Mouse (Mus musculus): ENCODE measurements at regions not wholly inside any gene's neighbourhood (a gene's known extent, or its start where the extent isn't known, plus 50 kb on each side); places are given as distances from the start of the nearest gene placed in this dataset.

DNA sequence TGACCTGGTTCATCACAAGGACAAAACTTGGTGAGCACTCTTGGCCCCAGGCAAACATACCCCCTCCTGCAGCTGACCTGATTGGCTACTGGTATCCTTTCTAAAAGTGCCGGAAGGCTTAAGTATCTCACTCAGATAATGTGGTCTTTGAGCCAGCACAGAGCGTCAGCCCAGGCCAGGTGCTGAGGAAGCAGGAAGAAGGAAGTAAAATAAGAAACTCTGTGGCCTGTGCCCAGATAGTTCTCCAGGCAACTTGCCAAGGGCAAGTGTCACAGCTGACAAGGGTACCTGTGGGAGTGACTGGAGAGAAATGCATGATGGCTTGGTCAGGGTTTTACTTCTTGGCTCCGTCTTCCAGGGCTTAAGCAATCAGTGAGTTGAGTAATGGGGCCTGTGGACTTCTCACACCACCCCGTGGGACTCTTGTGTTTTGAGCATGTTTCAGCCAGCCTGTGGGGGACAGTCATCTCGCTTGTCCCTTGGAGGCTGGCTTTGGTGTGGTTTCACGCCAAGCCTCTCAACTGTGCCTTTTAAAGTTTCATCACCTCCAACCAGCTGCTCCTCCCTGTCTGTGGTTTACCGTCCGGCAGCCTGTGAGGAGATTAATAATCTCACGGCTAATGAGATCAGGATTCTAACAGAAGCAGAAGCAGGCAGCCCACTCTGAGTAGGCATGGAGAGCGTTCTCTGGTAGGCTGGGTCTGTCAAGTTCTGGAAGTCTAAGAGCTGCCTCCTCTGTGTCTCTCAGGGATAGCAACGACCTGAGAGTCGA lies 356.8 kb downstream of the Agtpbp1 start:
- no peak for DNase-seq (ENCODE audit: low spot score)

DNA sequence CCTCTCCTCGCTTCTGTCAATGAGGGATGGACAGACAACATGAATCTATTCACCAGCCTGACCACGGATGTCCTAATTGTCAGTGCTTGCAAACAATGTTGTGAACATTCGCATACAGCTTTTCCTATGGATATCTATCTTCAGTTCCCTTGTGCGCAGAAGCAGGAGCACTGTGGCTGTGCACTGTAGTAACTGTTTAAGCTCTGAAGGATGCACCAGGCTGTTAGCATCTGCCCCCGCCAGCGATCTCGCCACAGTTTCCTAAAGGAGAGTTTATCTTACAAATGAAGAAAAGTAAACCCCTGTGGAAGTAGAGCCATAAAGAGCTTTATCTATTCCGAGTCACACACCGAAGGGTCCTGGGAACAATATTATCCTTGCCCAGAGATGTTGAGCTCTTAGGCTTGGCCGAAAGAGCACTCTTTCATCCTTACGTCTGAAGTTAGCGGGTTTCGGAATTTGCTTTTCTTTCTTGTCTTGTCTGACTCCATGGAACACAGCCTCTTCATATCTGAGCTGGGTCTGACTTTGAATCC lies 357.4 kb downstream of the Agtpbp1 start:
- DNase-seq (ENCODE audit: low spot score) = no peak

- no peak for DNase-seq (ENCODE audit: low spot score)
Measured at GRCm38 (mm10) chr13:59220587-59220986, 364.4 kb downstream of the Agtpbp1 start.

- DNase-seq (ENCODE audit: low spot score) = no peak
Measured at GRCm38 (mm10) chr13:59220156-59220555, 364.9 kb downstream of the Agtpbp1 start.

DNA sequence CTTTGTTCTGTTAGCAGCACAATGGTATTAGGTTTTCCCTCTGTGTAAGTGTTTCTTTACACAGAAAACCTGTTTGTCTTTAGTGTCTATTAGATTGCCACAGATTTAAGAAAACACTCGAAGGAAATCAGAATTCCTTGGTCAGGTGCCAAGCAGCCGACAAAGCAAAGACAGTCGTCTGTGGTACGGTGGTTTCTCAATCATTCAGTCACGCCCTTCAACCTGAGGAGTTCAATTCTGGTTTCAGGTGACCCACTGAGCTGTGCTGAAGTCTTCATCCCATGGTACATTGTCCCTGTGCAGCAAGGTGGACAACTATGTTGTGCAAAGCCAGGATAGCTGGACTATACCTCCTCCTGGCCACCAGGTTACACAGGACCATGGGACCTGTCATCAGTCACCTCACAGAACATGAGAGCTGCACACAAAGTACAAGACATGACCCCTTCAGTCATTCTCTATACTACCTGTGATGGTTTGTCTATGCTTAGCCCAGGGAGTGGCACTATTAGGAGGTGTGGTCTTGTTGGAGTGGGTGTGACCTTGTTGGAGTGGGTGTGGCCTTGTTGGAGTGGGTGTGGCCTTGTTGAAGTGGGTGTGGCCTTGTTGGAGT lies 368.2 kb downstream of the Agtpbp1 start:
- no peak for DNase-seq (ENCODE audit: low spot score)

DNA sequence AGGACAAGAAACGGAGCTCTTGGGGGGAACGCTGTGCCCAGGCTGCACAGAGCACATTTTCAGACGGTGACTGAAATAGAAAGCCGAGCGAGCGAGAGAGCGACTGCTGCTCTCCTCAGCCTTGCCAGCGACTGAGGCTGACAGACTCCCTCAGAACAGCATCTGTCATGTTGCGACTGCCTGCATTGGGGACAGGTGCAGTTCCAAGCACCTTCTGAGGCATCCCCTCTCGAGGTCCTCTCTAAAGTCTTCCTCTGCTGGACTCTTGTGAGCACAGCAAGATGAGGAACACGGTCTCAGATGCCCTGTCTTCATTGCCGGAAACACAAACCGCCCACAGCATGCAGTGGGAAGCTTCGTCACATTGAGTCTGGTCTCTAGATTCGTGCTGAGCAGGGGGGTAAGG lies 372.7 kb downstream of the Agtpbp1 start:
- no peak for DNase-seq (ENCODE audit: low spot score)

GRCm38 (mm10) chr13:59210828-59211227 lies 374.2 kb downstream of the Agtpbp1 start:
- no peak for DNase-seq (ENCODE audit: low spot score)

DNA sequence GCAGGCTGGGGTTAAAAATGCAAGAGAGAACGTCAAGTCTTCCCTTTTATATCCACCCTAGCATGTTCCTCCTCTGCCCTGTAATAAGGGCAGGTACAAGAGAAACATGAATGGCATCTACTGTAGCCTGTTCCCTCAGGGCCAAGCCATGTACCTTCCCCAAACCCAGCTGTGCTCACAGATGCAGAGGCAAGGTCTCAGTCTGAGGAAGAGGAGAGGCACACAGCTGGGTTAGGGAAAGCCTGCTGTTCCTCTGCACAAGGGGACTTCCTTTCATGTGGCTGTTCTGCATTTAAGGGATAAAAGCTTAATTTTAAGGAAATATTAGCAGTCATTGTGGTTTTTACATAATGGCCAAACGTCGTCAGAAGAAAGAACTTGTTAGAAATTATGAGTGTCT lies 378.8 kb downstream of the Agtpbp1 start:
- no peak for DNase-seq (ENCODE audit: low spot score)

GRCm38 (mm10) chr13:59204506-59204905 lies 380.5 kb downstream of the Agtpbp1 start:
- no peak for DNase-seq (ENCODE audit: low spot score)

DNA sequence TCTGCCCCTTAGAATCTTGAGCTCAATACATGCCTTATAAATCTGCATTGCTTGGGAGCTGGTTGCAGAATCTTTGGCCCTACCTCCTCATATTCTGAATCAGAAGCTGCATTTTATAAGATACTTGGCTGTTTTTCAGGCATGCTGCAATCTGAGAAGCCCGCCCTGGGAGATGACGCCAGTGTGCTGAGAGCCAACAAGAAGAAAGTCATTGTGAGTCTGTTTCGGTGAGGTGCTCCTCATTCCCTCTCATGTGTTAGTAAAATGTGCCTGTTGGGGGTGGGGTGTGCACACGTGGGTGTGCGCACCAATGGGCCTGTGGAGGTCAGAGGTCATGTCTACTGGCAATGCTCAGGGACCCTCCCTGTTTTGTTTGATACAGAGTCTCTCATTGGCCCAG lies 388.7 kb downstream of the Agtpbp1 start:
- DNase-seq (ENCODE audit: low spot score) = no peak

GRCm38 (mm10) chr13:59188431-59188830 lies 382.1 kb downstream of the Ntrk2 start:
- DNase-seq (ENCODE audit: low spot score) = no peak

Measured in ovary, postnatal 10 days (tissue).